Mouse (Mus musculus) cerebellum, adult 18-20 months (tissue): ENCODE measurements around the gene Irf2bpl.

Source experiments
- DNase-seq, 2 experiments: peaks; one replicate each; pipeline ENCODE4 v3.0.0; 2021

Gene Irf2bpl

DNA sequence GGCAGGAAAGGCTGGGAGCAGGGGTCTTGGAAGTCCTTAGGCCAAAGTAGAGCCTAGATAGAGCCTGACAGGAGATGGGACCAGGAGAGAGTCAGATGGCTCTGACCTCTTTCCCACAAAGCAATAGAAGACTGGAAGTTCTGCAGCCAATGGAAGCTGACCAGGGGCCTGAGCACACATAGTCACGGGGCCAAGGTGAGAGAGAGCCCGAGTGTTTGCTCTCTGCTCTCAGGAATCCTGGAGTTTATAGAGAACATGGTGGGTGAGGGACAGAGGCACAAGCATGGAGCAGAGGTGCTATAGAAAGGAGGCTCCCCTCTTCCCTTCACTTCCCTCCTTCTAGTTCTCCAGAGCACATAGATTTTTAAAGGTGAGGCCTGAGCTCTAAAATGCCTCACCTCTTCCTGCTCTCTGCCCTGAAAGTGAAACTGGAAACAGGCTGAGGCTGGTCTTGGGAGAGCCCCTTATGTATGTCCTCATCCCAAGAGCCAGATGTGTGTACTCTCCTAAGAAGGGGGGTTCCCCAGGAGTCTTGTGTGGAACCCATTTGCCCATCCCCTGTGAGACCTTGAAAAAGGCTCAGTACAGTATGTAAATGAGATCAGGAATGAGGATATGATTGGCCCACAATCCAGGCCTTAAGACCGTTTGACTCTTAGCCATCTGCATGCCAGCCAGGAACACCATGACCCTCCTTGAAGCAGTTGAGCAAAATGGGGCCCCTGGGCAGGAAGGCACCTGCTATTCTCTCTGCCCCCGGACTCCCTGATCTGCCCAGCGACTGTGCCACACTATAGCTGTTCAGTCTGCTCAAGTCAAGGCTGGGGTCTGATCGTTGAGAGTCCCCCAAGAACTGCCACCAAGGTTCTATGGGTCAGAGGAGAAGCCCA is 25.4 kb downstream of the Irf2bpl start:
- no peak for DNase-seq

DNA sequence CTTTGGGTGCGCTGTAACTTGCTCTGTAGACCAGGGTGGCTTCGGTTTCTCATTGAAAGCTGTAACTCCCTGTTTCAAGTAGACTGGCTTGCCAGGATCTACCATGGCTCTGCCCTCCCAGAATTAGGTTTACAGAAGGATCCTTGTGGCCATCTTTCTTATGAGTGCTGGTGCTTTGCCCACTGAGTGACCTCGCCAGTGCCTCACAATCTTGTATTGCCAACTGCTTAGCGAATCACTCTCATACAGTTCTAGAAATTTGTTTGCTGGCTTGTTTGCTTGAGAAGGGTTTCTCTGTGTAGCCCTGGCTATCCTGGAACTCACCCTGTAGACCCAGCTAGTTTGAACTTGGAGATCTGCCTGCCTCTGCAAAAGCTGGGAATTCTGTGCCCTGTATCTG is 26.1 kb downstream of the Irf2bpl start:
- DNase-seq: no peak

GRCm38 (mm10) chr12:86857290-86857689 is 27.3 kb downstream of the Irf2bpl start:
- peak in 1 of 2 experiments; percentile 22 for DNase-seq

GRCm38 (mm10) chr12:86855670-86856069 is 28.9 kb downstream of the Irf2bpl start:
- DNase-seq: no peak

GRCm38 (mm10) chr12:86853516-86853915 is 31.1 kb downstream of the Irf2bpl start:
- DNase-seq: no peak

DNA sequence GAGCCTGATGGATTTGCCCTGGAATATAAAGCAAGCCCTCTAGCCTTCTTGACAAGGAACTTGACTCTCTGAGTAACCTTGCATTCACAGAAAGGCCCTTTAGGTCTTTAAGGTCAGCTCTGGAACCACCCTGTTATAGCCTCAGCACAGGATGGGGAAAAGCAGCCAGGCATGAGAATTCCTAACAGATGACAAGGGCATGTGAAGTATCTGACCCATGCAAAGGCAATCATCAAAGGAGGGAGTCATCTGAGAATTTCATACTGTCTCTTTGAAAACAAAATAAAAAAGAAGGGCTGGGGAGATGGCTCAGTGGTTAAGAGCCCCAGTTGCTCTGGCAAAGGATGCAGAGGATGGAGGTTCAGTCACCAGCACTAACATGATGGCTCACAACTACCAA is 33.3 kb downstream of the Irf2bpl start:
- no peak for DNase-seq

- DNase-seq: no peak
Measured at GRCm38 (mm10) chr12:86850746-86851145, 33.9 kb downstream of the Irf2bpl start.

DNA sequence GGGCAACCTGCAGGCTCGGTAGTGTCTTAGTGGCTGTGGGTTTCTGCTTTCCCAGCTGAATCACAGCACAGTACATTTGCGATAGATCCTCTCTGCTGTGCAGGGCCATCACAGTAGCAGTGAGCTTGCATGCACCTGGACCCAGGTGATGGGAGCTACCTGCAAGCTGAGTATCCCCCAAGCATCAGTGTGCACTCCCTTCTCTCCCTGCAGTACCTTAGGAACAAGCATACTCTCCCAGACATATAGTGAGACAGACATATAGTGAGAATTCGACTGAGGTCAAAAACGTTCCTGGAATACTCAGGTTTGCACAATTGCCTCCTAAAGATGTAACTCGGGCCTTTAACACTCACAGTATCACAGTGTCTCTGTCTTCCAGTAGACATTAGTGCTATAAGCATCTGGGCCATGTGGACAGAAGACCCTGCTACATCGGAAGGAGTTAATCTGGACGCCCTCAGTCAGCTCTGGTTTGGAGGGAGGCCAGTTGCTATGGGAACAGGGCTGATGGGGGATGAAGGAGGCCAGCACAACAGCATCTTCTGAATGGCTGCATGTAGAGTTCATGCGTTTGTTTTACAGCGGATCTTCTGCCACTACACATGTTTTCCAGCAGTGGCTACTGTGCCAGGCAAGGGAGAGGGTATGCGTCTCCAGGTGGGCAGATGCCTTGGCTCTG is 34.5 kb downstream of the Irf2bpl start:
- DNase-seq: peak in 1 of 2 experiments; percentile 38

DNA sequence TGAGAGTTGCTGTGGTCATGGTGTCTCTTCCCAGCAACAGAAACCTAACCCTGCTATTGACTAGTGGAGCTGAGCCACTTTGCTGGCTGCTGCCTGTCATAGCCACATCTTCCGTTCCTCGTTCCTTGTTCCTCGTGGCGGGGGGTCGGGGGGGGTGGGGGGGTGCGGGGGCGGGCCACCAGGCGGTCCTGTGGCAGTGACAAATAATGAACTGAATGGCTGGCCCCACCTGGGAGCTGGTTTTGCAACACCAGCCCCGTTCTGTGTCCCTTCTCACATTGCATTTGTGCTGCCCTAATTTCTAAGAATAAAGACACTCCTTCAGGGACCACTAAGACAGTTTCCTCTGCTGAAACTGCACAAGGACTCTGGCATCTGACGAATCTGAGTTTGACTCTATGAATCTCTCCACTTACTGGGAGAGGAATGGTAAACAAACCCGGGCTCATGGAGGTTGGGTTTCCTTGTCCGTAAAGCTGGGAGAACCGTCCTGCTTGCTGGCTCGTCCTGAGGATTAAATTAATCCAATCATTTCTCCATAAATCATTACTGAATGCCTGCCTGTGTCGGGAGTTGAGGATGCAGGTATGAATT is 41.6 kb downstream of the Irf2bpl start:
- DNase-seq: no peak

- DNase-seq: no peak
Measured at GRCm38 (mm10) chr12:86840526-86840925, 44.1 kb downstream of the Irf2bpl start.

DNA sequence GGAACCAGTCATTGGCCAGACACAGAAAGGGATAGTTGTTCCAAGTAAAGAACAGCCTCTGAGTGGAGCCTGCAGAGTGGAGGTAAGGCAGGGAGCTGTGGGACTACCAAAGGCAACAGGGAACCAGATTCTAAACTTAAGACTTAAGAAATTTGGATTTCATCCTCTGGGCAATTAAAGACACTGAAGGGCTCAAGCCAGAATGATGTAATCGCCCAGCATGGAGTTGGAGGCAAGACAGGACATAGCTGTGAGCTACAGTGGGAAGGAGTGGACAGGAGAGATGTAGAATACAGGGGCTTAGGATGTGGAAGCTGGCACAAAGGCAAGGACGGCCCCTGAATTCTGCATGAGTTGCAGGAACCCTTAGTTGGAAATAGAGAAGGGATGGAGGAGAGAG is 46.4 kb downstream of the Irf2bpl start:
- DNase-seq: no peak

GRCm38 (mm10) chr12:86836431-86837047 is 48.1 kb downstream of the Irf2bpl start:
- DNase-seq: peak in 1 of 2 experiments; percentile 42

GRCm38 (mm10) chr12:86835899-86836298 is 48.7 kb downstream of the Irf2bpl start:
- no peak for DNase-seq

- no peak for DNase-seq
Measured at GRCm38 (mm10) chr12:86834416-86834772, 50.2 kb downstream of the Irf2bpl start.

GRCm38 (mm10) chr12:86833711-86834415 is 50.7 kb downstream of the Irf2bpl start:
- peak in 1 of 2 experiments; percentile 46 for DNase-seq

DNA sequence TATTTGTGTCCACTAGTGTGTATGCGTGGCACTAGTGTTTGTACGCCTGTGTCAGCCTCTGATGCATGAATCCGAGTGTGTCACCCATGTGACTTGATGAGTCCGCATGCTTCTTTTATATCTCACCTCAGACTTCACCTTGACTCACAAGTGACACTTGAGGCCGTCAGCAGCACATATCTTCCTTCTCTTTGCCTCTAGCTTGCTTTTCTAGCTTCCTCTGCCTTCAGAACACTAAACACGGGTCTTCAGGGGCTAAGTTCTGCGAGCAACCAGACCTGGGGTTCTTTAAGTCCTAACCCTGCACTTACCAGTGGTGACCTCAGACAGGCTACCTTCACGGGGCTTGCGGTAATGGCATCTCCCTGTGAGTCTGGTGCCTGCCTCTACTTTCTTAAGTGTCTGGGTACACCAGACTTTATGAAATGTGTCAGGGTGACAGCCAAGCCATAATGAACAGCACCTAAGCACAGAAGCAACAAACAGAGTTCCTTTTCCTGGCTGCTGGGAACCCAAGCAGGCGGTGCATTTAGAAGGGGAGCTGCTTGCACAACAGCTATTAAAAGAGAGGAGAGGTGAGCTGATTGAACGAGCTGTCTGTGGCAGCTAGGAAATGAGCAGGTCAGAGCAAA is 51.9 kb downstream of the Irf2bpl start:
- no peak for DNase-seq

DNA sequence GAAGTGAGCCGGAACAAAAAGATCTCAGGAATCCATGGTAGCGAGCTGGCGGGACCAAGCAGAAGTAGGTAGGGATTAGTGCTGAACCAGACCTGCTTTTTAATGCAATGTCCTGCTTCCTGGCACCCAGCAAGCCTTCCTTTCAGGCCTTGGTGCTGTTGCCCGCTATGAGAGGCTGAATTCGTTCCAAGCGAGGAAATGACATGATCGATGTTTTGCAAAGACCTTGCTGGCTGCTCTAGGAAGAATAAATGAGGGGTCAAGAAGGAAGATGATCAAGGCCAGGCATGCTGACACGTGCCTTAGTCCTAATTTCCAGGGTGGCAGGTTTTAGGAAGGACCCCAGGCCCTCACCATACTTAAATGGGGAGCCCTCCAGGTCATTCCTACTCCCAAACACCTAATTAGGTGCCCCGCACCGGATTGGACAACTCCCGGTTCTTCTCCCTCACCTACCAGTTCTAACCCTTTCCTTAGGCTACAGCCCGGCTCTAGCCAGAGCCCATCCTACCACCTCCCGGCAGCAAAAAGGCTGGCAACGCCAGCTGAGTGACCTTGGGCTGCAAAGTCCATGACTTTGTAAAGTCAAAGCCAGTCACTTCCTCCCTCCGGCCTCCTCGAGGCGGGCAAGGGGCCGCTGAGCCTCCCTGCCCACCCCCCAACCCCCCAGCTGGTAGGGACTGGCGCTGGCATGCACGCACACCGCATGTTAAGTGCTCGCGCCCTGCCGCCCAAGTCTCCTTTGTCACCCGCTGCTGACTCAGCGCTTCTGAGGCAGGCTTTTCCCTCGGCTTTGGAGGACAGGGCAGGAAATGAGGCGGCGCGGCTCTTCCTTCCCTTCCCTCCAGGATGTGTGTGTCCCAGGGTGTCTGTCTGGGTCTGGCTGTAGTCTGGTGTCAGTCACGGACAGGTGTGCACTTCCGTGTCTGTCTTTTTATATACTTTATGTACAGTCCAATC is 52.7 kb downstream of the Irf2bpl start:
- DNase-seq: peak; percentile 58 to 59
